Mouse (Mus musculus): ENCODE measurements around the gene Gm20721.

- TF ChIP-seq CTCF (IDR thresholded peaks at IDR 0.05), result no peak
- no peak for TF ChIP-seq EP300 (IDR thresholded peaks at IDR 0.05; ENCODE audit: insufficient read depth, low read depth, low read length)
- no peak for TF ChIP-seq POLR2A (IDR thresholded peaks at IDR 0.05; ENCODE audit: insufficient read depth, low read depth, low read length)
These were observed 12.1 kb downstream of the Gm20721 start for GRCm38 (mm10) chr2:174334415-174334814.

All from heart, adult 2 months (tissue).